ENCODE assay signal across 12 mouse cellular contexts in the genomic region with DNA sequence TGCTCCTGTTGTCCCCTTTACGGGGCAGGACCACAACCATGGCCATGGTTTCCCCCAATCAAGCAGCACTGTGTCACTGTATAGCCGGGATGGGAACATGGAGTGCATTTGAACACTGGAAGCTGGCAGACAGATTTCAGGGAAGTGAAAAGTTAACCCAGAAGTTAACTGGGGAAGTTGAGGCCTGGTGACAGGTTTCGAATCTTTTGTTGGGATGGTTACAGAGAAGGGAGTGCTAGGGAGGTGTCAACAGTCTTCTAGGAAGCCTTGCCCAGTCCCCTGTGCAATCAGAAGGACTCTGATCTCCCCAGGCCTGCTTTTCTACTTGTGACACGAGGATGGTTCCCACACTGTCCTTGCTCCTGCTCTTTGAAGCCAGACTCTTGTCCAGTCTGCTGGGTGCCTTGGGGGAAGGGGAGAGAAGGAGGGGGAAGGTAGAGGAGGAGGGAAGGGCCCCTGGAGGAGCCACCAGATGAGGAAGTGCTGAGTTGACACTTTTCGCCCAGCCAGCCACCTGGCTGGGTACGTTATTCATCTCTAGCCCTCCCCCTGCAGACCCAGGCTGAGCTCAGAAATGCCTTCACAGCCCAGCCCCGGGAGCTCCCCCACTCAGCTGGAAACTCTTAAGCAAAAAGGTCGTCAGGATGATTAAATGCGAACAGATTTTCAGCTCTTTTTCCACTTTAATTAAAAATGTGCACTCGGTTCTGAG. TPM values are rescaled to one million over a fixed set of nuclear protein-coding genes. Genes with fewer than 3 reads are reported as not detected.
DNase-seq lines count a peak whose midpoint lies in the region; ATAC-seq and TF ChIP-seq lines count a peak whose summit lies in the region.
"Had no signal": no experiment of that assay in that cellular context is flagged by ENCODE, and none has a peak within 500 bp of the region (broad histone marks: within the 10 kb centered on the region; RNA-seq: fewer than 3 reads in every experiment).

No protein-coding gene starts in this region.

- H3K4me2 ChIP-seq in hindbrain, embryonic 11.5 days (replicated peaks; ENCODE audit: low read depth, low read length): no peak overlapping the region
- H3K4me2 ChIP-seq in hindbrain, embryonic 14.5 days (replicated peaks): no peak overlapping the region
- H3K4me2 ChIP-seq in neural tube, embryonic 13.5 days: no peak overlapping the region
- H3K4me2 ChIP-seq: lung, embryonic 14.5 days had no signal

- no peak for DNase-seq in hindbrain, embryonic 10.5 days (ENCODE audit: low spot score)
- no peak for DNase-seq in hindbrain, embryonic 11.5 days (ENCODE audit: low spot score)
- no peak for DNase-seq in ES-E14 (ENCODE audit: low read depth, low spot score)
- DNase-seq in hindbrain, embryonic 14.5 days (ENCODE audit: low spot score): no peak
- no peak for DNase-seq in heart, adult 9 months (ENCODE audit: low spot score in 2 of 2)
- no peak for DNase-seq in urinary bladder, adult 2 months (ENCODE audit: low spot score)
- DNase-seq: lung, embryonic 14.5 days; spleen, adult 18-20 months had no signal

- peak overlapping the region; percentile 59; the same call in 1 of the 2 replicates for H3K27ac ChIP-seq in hindbrain, embryonic 10.5 days
- no peak overlapping the region for H3K27ac ChIP-seq in hindbrain, embryonic 11.5 days (ENCODE audit: low read depth, low read length)
- no peak overlapping the region for H3K27ac ChIP-seq in ES-E14 (ENCODE audit: insufficient read depth, low read depth, low read length, poor library complexity, severe bottlenecking)
- 0 out of 2 replicates have a peak overlapping the region, but pooled peaks have one; percentile 46 for H3K27ac ChIP-seq in hindbrain, embryonic 14.5 days
- H3K27ac ChIP-seq in neural tube, embryonic 13.5 days (replicated peaks): peak overlapping the region; percentile 9
- H3K27ac ChIP-seq: midbrain, embryonic 12.5 days had no signal

- no peak for ATAC-seq in hindbrain, embryonic 11.5 days (ENCODE audit: low FRiP score)
- no peak for ATAC-seq in hindbrain, embryonic 14.5 days (ENCODE audit: low FRiP score)
- ATAC-seq in neural tube, embryonic 13.5 days (ENCODE audit: low read depth): no peak
- ATAC-seq in activated CD4-positive, CD25-positive, alpha-beta regulatory T cell, adult 4 months: no peak

- H3K9me3 ChIP-seq in hindbrain, embryonic 10.5 days: no peaks in the 10 kb centered on the region
- no peaks in the 10 kb centered on the region for H3K9me3 ChIP-seq in hindbrain, embryonic 11.5 days (ENCODE audit: control insufficient read depth, low read length)
- no peaks in the 10 kb centered on the region for H3K9me3 ChIP-seq in ES-E14 (ENCODE audit: control insufficient read depth, insufficient read depth, low read depth, low read length)
- no peaks in the 10 kb centered on the region for H3K9me3 ChIP-seq in hindbrain, embryonic 14.5 days (ENCODE audit: control insufficient read depth, low read length)
- H3K9me3 ChIP-seq in neural tube, embryonic 13.5 days: no peaks in the 10 kb centered on the region
- H3K9me3 ChIP-seq: embryonic facial prominence, embryonic 12.5 days; midbrain, embryonic 12.5 days had no signal

- H3K4me3 ChIP-seq in hindbrain, embryonic 10.5 days: no peak overlapping the region; the same call in 1 of the 2 replicates
- no peak overlapping the region for H3K4me3 ChIP-seq in hindbrain, embryonic 11.5 days (ENCODE audit: low read depth, low read length)
- H3K4me3 ChIP-seq in ES-E14 (ENCODE audit: insufficient read depth in 1 of 2, low read depth in 1 of 2, low read length in 2 of 2, poor library complexity in 1 of 2, severe bottlenecking in 1 of 2): no peak overlapping the region
- H3K4me3 ChIP-seq in hindbrain, embryonic 14.5 days (replicated peaks; ENCODE audit: low read length): no peak overlapping the region
- H3K4me3 ChIP-seq in neural tube, embryonic 13.5 days: no peak overlapping the region
- H3K4me3 ChIP-seq: embryonic facial prominence, embryonic 12.5 days; midbrain, embryonic 12.5 days had no signal

- WGBS in hindbrain, embryonic 10.5 days: 17% methylated on average over 10 of the region's 10 CpGs
- 20% methylated on average over 10 of the region's 10 CpGs for WGBS in hindbrain, embryonic 11.5 days
- WGBS in hindbrain, embryonic 14.5 days: 16% methylated on average over 10 of the region's 10 CpGs
- WGBS in neural tube, embryonic 13.5 days: 22% methylated on average over 10 of the region's 10 CpGs

- peaks cover 51% of the 10 kb centered on the region for H3K4me1 ChIP-seq in hindbrain, embryonic 10.5 days (replicated peaks)
- peaks cover 12% of the 10 kb centered on the region for H3K4me1 ChIP-seq in hindbrain, embryonic 11.5 days (replicated peaks; ENCODE audit: control insufficient read depth, insufficient read depth, low read length)
- peaks cover 7 to 23% of the 10 kb centered on the region in 2 experiments for H3K4me1 ChIP-seq in ES-E14 (ENCODE audit: control insufficient read depth in 2 of 2, insufficient read depth in 2 of 2, low read length in 2 of 2, poor library complexity in 1 of 2)
- peaks cover 27% of the 10 kb centered on the region for H3K4me1 ChIP-seq in hindbrain, embryonic 14.5 days (replicated peaks; ENCODE audit: control insufficient read depth, insufficient read depth, low read length)
- peaks cover 57% of the 10 kb centered on the region for H3K4me1 ChIP-seq in neural tube, embryonic 13.5 days (replicated peaks)

- H3K36me3 ChIP-seq in hindbrain, embryonic 10.5 days: no peaks in the 10 kb centered on the region
- H3K36me3 ChIP-seq in hindbrain, embryonic 11.5 days (ENCODE audit: control insufficient read depth, insufficient read depth, low read length): no peaks in the 10 kb centered on the region
- H3K36me3 ChIP-seq in ES-E14 (ENCODE audit: control insufficient read depth, insufficient read depth, low read length, poor library complexity, severe bottlenecking): no peaks in the 10 kb centered on the region
- H3K36me3 ChIP-seq in hindbrain, embryonic 14.5 days (replicated peaks; ENCODE audit: control insufficient read depth, insufficient read depth): no peaks in the 10 kb centered on the region
- no peaks in the 10 kb centered on the region for H3K36me3 ChIP-seq in neural tube, embryonic 13.5 days
- H3K36me3 ChIP-seq: embryonic facial prominence, embryonic 12.5 days; midbrain, embryonic 12.5 days had no signal

- peaks cover 99% of the 10 kb centered on the region for H3K27me3 ChIP-seq in hindbrain, embryonic 10.5 days (ENCODE audit: insufficient read depth, poor library complexity, severe bottlenecking)
- H3K27me3 ChIP-seq in hindbrain, embryonic 11.5 days (ENCODE audit: control insufficient read depth, insufficient read depth, low read length): peaks cover 8% of the 10 kb centered on the region
- H3K27me3 ChIP-seq in hindbrain, embryonic 14.5 days (ENCODE audit: control insufficient read depth, insufficient read depth, low read length): peaks cover 24% of the 10 kb centered on the region; the same call in 1 of the 2 replicates
- peaks cover 15% of the 10 kb centered on the region for H3K27me3 ChIP-seq in neural tube, embryonic 13.5 days

- H3K9ac ChIP-seq in hindbrain, embryonic 11.5 days (ENCODE audit: low read depth, low read length): no peak overlapping the region
- H3K9ac ChIP-seq in ES-E14 (ENCODE audit: insufficient read depth, low read depth, low read length, poor library complexity, severe bottlenecking): no peak overlapping the region
- no peak overlapping the region for H3K9ac ChIP-seq in hindbrain, embryonic 14.5 days
- 0 out of 2 replicates have a peak overlapping the region, but pooled peaks have one; percentile 9 for H3K9ac ChIP-seq in neural tube, embryonic 13.5 days
- H3K9ac ChIP-seq: embryonic facial prominence, embryonic 12.5 days; lung, embryonic 14.5 days; midbrain, embryonic 12.5 days had no signal

- in situ Hi-C loops in ES-E14 (cut with MboI; ENCODE audit: low sequenced_read_pairs in 2 of 2, unreplicated experiment in 2 of 2): no loop called here

TF ChIP-seq in ES-E14, 5 proteins besides CTCF, POLR2A, EP300 and RAD21:
- no peak for TF ChIP-seq ZC3H11A (IDR thresholded peaks at IDR 0.05; ENCODE audit: borderline replicate concordance, low read depth, low read length)
- no peak for TF ChIP-seq HCFC1 (IDR thresholded peaks at IDR 0.05; ENCODE audit: borderline replicate concordance, insufficient read depth, low read length)
- peak; percentile 98 for TF ChIP-seq MAFK (IDR thresholded peaks at IDR 0.05; ENCODE audit: insufficient read depth, low read depth, low read length)
- TF ChIP-seq ZNF384 (IDR thresholded peaks at IDR 0.05; ENCODE audit: low read depth, low read length): no peak
- no peak for TF ChIP-seq CHD2 (IDR thresholded peaks at IDR 0.05; ENCODE audit: low read depth, low read length)

RNA-seq across cellular contexts. Expression of gene Ngfr, which starts 8.1 kb away (rescaled TPM):
- polyA plus RNA-seq in hindbrain, embryonic 10.5 days (2016; fragmentation: Nextera tagmentation; extraction: Ambion mirVana): 28.7 and 51.6 TPM in 2 replicates
- 27.7 and 29.6 TPM in 2 replicates for polyA plus RNA-seq in hindbrain, embryonic 11.5 days (2014; fragmentation: Nextera tagmentation; extraction: Ambion mirVana)
- 19.9 and 26.1 TPM in 2 replicates for total RNA-seq in ES-E14 (2012; rRNA removed)
- polyA plus RNA-seq in hindbrain, embryonic 14.5 days (2014; fragmentation: Nextera tagmentation; extraction: Ambion mirVana): 38.2 and 48.5 TPM in 2 replicates
- 97.1 and 121 TPM in 2 replicates for polyA plus RNA-seq in neural tube, embryonic 13.5 days (2015; fragmentation: Nextera tagmentation; extraction: Ambion mirVana)
- not detected for polyA plus RNA-seq in activated CD4-positive, CD25-positive, alpha-beta regulatory T cell, adult 4 months (2017; shearing (Covaris generic))
- 4.1 and 4.2 TPM in 2 replicates for polyA plus RNA-seq in urinary bladder, adult 2 months (2012; rRNA removed)

Comparison
In these comparisons a context has a peak if more than half of its experiments do, and no peak if none do; other contexts are left out.
1. H3K27ac ChIP-seq: peak in hindbrain, embryonic 10.5 days (single experiment), hindbrain, embryonic 14.5 days (single experiment) and neural tube, embryonic 13.5 days (single experiment); none in hindbrain, embryonic 11.5 days (single experiment) and ES-E14 (single experiment).